Mouse (Mus musculus) thymus, postnatal 4 days (tissue): Measurements from ENCODE around the gene Ccng1.

Experiments used
- DNase-seq: peaks from one replicate; pipeline ENCODE4 v3.0.0; 2021

The Ccng1 gene

GRCm38 (mm10) chr11:40755109-40755627 is at the start of gene Ccng1:
Ccng1 (minus strand) TSS chr11:40755311.
- peak; percentile 84 for DNase-seq

DNA sequence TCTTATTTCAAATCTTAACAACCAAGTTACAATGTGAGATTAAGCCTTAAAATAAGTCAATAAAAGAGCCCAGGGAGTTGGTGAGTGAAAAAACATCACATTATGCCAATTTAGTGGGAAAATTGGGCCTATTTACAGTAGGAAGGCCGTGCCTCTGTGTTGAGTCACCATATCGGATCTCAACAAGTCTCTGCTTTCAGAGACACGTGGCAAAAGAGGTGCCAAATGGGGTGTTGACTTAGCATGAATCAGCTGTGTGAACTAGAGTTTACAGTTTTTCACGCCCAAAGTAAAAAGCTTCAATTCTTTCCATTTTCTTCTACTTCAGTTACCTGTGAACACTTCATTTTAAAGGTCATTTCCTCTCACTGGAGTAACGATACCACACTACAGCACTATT is 35.2 kb upstream of the Ccng1 start:
- DNase-seq, result no peak

DNA sequence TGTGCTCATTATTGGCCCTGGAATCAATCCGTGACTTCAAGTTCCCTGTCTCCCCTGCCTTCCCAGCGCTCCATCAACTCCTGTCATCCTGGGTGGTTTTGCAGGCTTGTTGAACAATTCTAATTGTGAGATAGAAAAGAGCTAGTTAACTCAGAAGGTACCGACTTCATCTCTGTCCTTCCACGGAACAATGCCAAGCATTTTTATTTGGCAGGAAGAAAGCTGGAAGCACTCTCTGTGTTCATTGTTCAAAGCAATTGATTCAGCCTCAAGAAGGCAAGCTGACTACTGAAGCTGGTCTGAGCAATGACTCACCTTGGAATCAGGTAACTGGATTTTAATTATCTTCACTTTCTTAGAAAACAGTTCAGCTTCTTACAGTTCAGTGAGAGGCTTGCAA is 34.6 kb upstream of the Ccng1 start:
- no peak for DNase-seq

DNA sequence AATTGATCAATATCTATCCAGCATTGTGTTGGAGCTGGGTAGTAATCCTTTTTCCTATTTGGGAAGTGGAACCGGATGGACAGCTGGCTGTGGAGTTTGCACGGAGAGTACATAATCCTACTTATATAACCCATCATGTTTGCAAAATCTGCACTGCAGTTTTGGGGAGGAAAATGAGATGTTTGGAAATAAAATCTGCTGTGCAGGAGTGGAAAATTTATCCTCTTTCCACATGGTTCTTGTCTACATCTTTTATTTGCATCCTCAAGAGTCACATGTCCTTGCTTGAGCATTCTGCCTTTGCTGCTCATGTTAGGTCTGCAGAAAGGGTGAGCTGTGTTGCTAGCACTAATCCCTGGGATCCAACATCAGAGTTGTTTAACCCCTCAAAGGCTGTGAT is 31.8 kb upstream of the Ccng1 start:
- no peak for DNase-seq

GRCm38 (mm10) chr11:40784326-40784725 is 29.2 kb upstream of the Ccng1 start:
- no peak for DNase-seq

DNA sequence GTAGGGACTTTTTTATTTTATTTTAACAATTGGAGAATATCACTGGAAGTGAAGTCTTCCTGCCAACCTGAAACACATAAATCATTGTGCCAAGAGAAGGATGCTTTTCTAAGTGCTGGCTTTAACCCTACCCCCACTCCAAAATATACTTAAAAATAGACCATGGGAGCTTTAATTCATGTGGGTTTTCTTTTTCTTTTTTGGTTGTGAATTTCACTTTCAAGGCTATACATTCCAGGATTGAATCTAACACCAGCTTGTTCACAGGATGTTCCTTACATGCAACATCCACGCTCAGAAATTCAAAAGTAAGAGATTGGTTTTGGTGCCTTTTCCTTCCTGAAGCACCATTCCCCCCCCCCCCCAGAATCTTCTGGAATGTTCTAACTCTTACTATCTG is 28.2 kb upstream of the Ccng1 start:
- no peak for DNase-seq

GRCm38 (mm10) chr11:40781857-40782256 is 26.7 kb upstream of the Ccng1 start:
- no peak for DNase-seq

DNA sequence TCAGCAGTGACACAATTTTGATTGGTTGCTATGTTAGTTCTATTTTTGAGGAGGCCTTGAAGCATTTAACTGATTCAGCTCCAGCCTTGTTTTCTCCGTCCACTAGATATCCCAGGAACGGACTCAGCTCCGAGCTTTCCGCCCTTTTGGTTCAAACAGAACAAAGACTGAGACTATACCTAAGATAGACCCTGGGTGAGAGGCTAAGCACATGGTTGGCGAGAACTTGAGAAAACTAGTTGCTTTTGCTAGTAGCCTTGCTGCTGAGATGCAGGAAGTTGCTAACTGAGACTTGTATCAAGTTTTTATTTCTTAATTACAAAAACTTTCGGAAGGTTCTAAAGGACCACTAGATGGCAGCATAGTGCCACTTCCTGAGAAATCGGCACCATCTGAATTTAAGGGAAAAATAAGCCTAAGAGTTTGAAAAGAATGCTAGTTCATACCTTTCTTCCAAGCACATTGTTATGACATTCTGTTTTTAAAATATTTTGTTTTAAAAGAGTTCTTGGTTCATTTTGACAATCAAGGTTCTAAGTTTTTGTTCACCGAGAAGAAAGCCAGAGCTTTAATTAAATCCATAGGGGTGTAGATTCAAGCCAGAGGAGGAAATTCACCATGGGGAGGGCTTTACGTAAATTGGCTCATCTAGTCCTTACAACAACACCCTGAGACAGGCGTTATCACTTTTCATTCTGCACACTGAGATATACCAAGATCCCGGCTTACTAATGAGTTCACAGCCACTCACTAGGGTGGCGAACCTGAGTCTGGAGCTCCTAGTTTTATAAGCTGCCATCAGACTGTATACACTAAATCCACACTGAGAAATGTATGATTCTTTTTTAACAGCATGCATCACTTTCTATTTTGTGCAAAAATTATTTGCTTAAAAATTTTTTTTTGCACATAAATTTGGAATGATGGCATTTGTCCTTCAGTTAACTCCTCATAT is 20.5 kb upstream of the Ccng1 start:
- DNase-seq, result no peak

DNA sequence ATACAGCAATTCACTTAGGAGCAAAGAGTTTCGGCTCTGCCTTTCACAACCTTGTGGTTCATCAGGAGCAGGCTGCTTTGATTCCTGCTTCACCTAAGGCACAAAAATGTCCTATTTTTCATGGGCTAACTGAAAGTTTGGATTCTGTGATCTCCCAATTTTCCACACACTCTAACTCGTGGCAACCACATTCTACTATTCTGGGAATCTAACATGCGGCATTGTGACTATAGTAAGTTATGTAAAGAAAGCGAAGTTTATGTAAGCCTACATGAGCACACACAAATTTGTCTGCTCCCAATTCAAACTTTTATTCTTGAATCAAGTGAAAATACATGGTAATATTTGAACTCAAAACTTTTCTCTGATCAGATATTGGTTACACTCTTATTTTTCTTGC is 9.6 kb upstream of the Ccng1 start:
- DNase-seq, result no peak

GRCm38 (mm10) chr11:40763395-40763794 is 8.3 kb upstream of the Ccng1 start:
- DNase-seq, result peak; percentile 23

DNA sequence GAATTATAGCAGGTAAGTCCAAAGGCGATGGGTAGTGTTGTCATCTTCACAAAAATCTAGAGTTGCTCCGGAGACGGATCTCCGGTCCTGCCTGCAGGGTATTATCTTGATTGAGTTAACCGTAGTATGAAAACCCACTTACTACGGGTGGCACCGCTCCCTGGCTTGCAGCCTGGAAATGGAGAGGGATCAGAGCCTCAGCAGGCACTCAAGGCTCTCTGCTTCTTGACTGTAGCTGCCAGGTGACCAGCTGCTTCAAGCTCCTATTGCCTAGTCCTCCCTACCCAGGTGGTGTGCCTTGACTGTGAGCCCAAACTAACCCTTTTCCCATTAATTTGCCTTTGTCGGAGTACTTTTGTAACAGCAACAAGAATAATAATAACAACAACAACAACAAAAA is 4.8 kb upstream of the Ccng1 start:
- DNase-seq, result no peak

- no peak for DNase-seq
These were observed 857 bp upstream of the Ccng1 start for GRCm38 (mm10) chr11:40755968-40756367.

DNA sequence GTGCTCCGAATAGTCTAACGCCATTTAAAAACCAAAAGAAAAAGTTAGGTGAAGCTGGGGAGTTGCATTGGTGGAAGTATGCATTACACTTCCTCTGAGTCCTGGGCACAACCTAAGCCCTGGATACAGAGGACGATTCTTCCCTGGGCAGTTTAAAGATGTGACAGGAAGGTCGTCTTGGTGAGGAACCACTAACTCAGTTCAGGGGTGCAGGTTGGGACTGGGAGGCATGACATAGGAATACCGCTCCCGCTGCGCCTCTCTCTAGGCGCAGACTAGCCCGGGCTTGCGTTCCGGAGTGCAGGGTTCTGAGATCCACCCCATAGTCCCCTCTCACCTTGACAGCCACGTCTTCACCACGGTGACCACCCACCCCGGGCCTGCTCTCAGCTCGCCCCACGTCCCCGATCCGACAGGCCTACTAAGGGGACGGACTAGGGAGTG is 425 bp downstream of the Ccng1 start:
- no peak for DNase-seq

GRCm38 (mm10) chr11:40753836-40754235 is 1.3 kb downstream of the Ccng1 start:
- DNase-seq, result no peak

GRCm38 (mm10) chr11:40747716-40748115 is 7.4 kb downstream of the Ccng1 start:
- no peak for DNase-seq

- DNase-seq, result no peak
These were observed 8.8 kb downstream of the Ccng1 start for GRCm38 (mm10) chr11:40746361-40746760.

DNA sequence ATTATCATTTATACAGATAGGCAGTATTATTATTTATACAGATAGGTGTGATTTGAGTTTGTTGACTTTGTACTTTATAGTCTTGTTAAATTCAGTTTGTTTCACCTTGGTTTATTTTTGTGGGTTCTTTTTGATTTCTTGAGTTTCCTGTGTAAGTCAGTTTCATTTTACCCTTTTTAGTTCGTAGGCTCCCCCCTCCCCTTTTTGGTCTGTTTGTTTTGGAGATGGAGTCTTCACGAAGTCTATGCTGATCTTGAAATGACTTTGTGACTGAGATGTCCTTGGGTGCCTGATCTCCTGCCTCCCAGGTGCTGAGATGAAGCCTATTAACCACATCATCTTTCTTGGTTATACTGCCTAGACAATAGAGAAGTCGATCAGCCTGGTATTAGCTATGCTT is 10.8 kb downstream of the Ccng1 start:
- no peak for DNase-seq

- DNase-seq, result no peak
These were observed 13.4 kb downstream of the Ccng1 start for GRCm38 (mm10) chr11:40741605-40742262.

DNA sequence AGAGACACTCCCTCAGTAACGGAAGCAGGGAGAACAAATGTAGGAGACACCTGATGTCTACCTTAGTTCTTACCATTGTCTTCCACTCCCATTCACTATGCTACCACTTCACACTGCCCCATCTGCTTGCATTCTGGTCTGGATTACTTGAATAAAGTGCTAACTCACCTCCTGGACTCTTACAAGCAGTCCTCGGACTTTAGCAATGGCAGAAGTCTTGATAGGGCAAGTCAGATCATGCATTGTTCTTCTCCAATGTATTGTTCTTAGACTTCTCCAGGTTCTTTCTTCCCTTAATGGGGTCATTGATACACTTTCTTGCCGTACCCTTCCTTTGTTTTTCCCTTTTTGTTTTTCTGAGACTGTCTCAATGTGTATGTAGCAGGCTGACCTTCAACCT is 17.7 kb downstream of the Ccng1 start:
- no peak for DNase-seq

DNA sequence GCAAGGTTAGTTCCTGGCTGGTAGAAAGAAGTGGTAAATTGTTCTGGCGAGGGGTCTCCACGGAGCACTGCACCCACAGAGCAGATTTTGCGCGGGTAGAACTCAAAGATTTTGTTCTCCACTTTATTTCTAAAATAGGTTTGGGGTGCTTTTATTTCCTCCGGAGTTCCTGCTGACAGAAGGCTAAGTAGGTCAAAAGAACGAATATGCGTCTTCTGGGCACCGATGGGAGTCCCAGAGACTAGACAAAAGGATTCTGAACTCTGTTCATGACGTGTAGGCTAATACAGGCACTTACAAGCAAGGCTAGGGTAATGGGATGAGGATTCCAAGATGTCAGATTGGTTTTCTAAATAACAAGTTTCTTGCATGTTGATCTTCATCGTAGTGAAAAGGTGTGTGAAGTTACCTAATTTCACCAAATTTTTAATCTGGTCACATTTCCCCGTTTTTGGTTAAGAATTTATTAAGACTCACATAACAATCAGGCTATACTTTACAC is 20.8 kb downstream of the Ccng1 start:
- DNase-seq, result no peak

DNA sequence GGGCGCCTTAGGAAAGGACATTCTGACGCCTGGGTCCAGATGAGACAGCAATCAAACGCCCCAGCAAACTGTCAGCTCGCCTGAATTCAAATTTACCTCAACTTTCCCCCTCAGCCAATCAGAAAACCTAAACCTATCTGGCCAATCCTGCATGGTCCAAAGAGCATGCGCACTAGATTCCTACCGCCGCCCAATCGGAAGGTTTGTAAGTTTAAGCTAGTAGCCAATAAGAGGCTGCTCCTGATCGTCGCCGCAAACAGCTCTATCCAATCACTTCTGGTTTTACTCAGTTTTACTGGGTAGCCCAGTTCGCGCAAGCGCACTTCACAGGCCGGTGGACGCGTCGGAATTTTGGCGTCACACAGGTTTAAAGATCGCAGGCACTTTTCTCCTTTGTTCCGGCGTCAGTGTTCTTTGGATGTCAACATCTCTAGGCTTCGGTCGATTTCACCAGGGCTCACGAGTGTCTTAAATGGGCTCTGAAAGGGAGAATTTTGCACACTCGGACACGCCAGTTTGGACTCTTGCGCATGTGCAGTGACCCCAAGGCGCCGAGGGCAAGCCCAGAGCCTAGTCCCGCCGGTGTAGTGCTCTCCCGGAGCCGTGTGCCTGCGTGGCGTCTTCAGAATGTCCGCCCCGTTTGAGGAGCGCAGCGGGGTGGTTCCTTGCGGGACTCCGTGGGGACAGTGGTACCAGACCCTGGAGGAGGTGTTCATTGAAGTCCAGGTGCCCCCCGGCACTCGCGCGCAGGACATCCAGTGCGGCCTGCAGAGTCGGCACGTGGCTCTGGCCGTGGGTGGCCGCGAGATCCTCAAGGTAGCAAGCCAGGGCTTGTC is 21.6 kb downstream of the Ccng1 start, which contains the start of the genes Hmmr and Nudcd2:
TSS of gene Hmmr (minus strand) at position 84 of the 836 bp plus-strand sequence.
TSS of gene Nudcd2 (plus strand) at position 329 of the 836 bp plus-strand sequence.
- peak; percentile 92 for DNase-seq

DNA sequence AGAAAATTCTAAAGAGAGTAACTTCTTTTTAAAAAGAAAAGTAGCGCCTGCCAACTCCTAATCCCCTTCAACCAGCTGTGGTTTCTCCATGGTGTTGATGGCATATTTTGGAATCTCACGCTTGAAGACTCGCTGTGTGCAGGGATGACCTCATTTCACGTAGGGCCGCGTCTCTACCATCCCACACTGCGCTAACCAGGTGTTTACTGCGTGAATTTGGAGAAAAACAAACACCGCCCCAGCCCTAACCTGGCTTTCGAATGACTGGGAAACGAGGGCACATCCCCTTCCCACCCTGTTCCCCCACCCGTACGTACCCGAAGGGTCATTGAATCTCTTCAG is 22.1 kb downstream of the Ccng1 start:
- DNase-seq, result no peak

- no peak for DNase-seq
These were observed 36.8 kb downstream of the Ccng1 start for GRCm38 (mm10) chr11:40718324-40718723.
